ENCODE assay signal across 23 mouse cellular contexts in the genomic region with DNA sequence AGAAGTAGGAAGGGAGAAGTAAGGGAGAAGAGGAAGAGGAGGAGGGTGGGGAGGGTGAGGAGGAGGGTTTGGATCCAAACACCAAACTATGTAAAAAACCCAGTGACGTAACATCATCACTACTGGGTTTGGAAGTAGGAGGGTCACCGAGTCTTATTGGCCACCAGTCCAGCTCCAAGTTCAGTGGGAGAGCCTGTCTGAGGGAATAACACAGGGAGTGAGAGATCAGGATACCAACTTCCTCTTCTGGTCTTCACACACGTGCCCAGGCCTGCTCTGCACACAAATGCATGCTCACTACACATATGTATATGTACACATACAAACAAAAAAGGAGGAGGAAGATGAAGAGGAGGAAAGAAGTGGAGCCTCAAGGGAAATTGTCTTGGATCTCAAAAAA. TPM values are rescaled to one million over a fixed set of nuclear protein-coding genes. Genes with fewer than 3 reads are reported as not detected.
DNase-seq lines count a peak whose midpoint lies in the region; ATAC-seq lines count a peak whose summit lies in the region.
"Had no signal": no experiment of that assay in that cellular context is flagged by ENCODE, and none has a peak within 500 bp of the region (broad histone marks: within the 10 kb centered on the region; RNA-seq: fewer than 3 reads in every experiment).

No protein-coding gene starts in this region.

- no peaks in the 10 kb centered on the region for H3K27me3 ChIP-seq in kidney, embryonic 15.5 days
- H3K27me3 ChIP-seq: CH12.LX; embryonic facial prominence, embryonic 12.5 days; forebrain, embryonic 13.5 days; forebrain, embryonic 15.5 days; Patski had no signal

- no peak overlapping the region for H3K27ac ChIP-seq in kidney, embryonic 15.5 days
- H3K27ac ChIP-seq: embryonic facial prominence, embryonic 10.5 days; embryonic facial prominence, embryonic 12.5 days; forebrain, embryonic 13.5 days; forebrain, embryonic 15.5 days had no signal

- peaks cover 17% of the 10 kb centered on the region for H3K4me1 ChIP-seq in kidney, embryonic 15.5 days

- no peaks in the 10 kb centered on the region for H3K36me3 ChIP-seq in kidney, embryonic 15.5 days
- H3K36me3 ChIP-seq: embryonic facial prominence, embryonic 10.5 days; embryonic facial prominence, embryonic 12.5 days; forebrain, embryonic 15.5 days; G1E had no signal

- WGBS in kidney, embryonic 15.5 days: 62% methylated on average over 3 of the region's 3 CpGs

- DNase-seq in heart, adult 11 months: peak; percentile 66
- DNase-seq in heart, postnatal 4 days: no peak
- DNase-seq: adrenal gland, adult 8-10 months; adrenal gland, postnatal 14 days; adrenal gland, postnatal 36 days; B cell, adult 2 months; cerebellum, adult 11-12 months; cerebellum, adult 2 months; cerebellum, adult 9-10 months; cerebellum, postnatal 10 days; cerebellum, postnatal 25 days had no signal

- no peak overlapping the region for H3K4me3 ChIP-seq in kidney, embryonic 15.5 days (replicated peaks)
- H3K4me3 ChIP-seq: embryonic facial prominence, embryonic 10.5 days; embryonic facial prominence, embryonic 12.5 days; forebrain, embryonic 13.5 days; forebrain, embryonic 15.5 days had no signal

- H3K9ac ChIP-seq in kidney, embryonic 15.5 days: no peak overlapping the region
- H3K9ac ChIP-seq: embryonic facial prominence, embryonic 12.5 days; forebrain, embryonic 13.5 days; forebrain, embryonic 15.5 days had no signal

- no peak overlapping the region for H3K4me2 ChIP-seq in kidney, embryonic 15.5 days
- H3K4me2 ChIP-seq: embryonic facial prominence, embryonic 12.5 days; forebrain, embryonic 13.5 days; forebrain, embryonic 15.5 days had no signal

- no peaks in the 10 kb centered on the region for H3K9me3 ChIP-seq in kidney, embryonic 15.5 days (replicated peaks)
- H3K9me3 ChIP-seq: embryonic facial prominence, embryonic 10.5 days; embryonic facial prominence, embryonic 12.5 days; forebrain, embryonic 13.5 days; forebrain, embryonic 15.5 days; G1E had no signal

- ATAC-seq in granulocyte monocyte progenitor cell, adult 5-6 weeks (replicated peaks; ENCODE audit: poor library complexity, severe bottlenecking): peak; percentile 47
- ATAC-seq in megakaryocyte progenitor cell, adult 5-6 weeks (replicated peaks; ENCODE audit: poor library complexity): peak; percentile 29; the same call in 1 of the 2 replicates
- ATAC-seq in kidney, embryonic 15.5 days (replicated peaks; ENCODE audit: low FRiP score): no peak
- ATAC-seq: activated CD4-positive, CD25-positive, alpha-beta regulatory T cell, adult 4 months; CD4-positive, CD25-positive, alpha-beta regulatory T cell, adult 4 months; forebrain, embryonic 13.5 days; forebrain, embryonic 15.5 days; Patski had no signal

RNA-seq across cellular contexts. Expression of gene Ccdc162, which starts 42.1 kb away (rescaled TPM):
- total RNA-seq in heart, postnatal 4 days (2021): under 1 TPM; 0.10 to 0.18 TPM
- total RNA-seq in granulocyte monocyte progenitor cell, adult 5-6 weeks (2014; fragmentation: Nextera tagmentation): 9.7 TPM in 1 of 2 replicates, not detected in the other
- total RNA-seq in granulocyte monocyte progenitor cell, adult 5-6 weeks (2017): 0.05 and 0.56 TPM in 2 replicates
- total RNA-seq in megakaryocyte progenitor cell, adult 5-6 weeks (2015): 0.47 and 0.56 TPM in 2 replicates
- total RNA-seq in megakaryocyte progenitor cell, adult 5-6 weeks (2017): 1.2 and 2.1 TPM in 2 replicates
- 0.47 and 0.75 TPM in 2 replicates for polyA plus RNA-seq in kidney, embryonic 15.5 days (2015; fragmentation: Nextera tagmentation; extraction: Ambion mirVana)
- polyA plus RNA-seq: G1E had no signal
